Mouse (Mus musculus): ENCODE data around the gene Brf1.

DNA sequence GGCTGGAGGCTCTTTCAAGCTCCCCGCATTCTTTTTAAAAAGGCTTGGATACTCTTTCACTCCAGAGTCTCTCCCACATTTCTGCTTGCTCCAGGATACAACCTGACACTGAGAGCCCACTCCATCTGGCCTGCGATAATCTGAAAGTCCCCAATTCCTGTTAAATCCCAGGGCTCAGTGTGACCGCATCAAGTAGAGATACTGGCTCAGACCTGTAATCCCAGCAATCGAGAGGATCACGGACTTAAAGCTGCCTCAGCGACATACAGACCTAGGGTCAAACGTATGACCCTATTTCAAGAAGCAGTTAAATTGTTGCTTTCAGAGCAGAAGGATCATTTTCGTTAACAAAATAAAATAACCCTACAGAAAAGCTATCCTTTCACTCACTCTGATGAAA is 3.5 kb upstream of the Brf1 start:
- no peak for TF ChIP-seq CTCF (IDR thresholded peaks at IDR 0.05; ENCODE audit: control insufficient read depth, insufficient read depth, insufficient replicate concordance, low read depth, low read length)
- no peak for TF ChIP-seq POLR2A (IDR thresholded peaks at IDR 0.05; ENCODE audit: control insufficient read depth, low read depth, low read length)
